Mouse (Mus musculus): ENCODE results near the gene Itga8. TPM values are rescaled to one million over a fixed set of nuclear protein-coding genes. Genes with fewer than 3 reads are reported as not detected.

The Itga8 gene
- polyA plus RNA-seq, 1 experiment from 2014 or later: 27.5 TPM

GRCm38 (mm10) chr2:12077266-12077891 lies 224.3 kb downstream of the Itga8 start:
- no peak overlapping the region for H3K4me3 ChIP-seq (ENCODE audit: low read depth, low read length)
- H3K36me3 ChIP-seq (ENCODE audit: control insufficient read depth, insufficient read depth, low read length): no peaks in the 10 kb centered on the region
- ATAC-seq (replicated peaks; ENCODE audit: low FRiP score, low TSS enrichment, low read depth) (no peak), DNase-seq (ENCODE audit: low spot score) (no peak)
- H3K9me3 ChIP-seq (ENCODE audit: control insufficient read depth, low read length): no peaks in the 10 kb centered on the region
- H3K9ac ChIP-seq (ENCODE audit: low read length): no peak overlapping the region
- WGBS: 73% methylated on average over 2 of the region's 2 CpGs
- no peak overlapping the region for H3K27ac ChIP-seq (ENCODE audit: low read depth)
- no peaks in the 10 kb centered on the region for H3K27me3 ChIP-seq (replicated peaks; ENCODE audit: control insufficient read depth, insufficient read depth, low read length)
- H3K4me2 ChIP-seq (ENCODE audit: low read length): no peak overlapping the region
- H3K4me1 ChIP-seq (replicated peaks; ENCODE audit: control insufficient read depth, insufficient read depth, low read length): no peaks in the 10 kb centered on the region

GRCm38 (mm10) chr2:12065669-12066399 lies 235.9 kb downstream of the Itga8 start:
- DNase-seq (ENCODE audit: low spot score): no peak

GRCm38 (mm10) chr2:12060034-12060723 lies 241.5 kb downstream of the Itga8 start:
- 18% methylated on average over 5 of the region's 5 CpGs for WGBS
- Histone ChIP-seq H3K4me2 (ENCODE audit: low read length) (no peak overlapping the region), H3K9me3 (ENCODE audit: control insufficient read depth, low read length) (no peaks in the 10 kb centered on the region), H3K27ac (ENCODE audit: low read depth) (peak overlapping the region; percentile 60), H3K4me3 (ENCODE audit: low read depth, low read length) (no peak overlapping the region), H3K9ac (ENCODE audit: low read length) (no peak overlapping the region), H3K27me3 (replicated peaks; ENCODE audit: control insufficient read depth, insufficient read depth, low read length) (no peaks in the 10 kb centered on the region), H3K4me1 (replicated peaks; ENCODE audit: control insufficient read depth, insufficient read depth, low read length) (0 out of 2 replicates have a peak, but pooled peaks cover 7% of the 10 kb centered on the region), H3K36me3 (ENCODE audit: control insufficient read depth, insufficient read depth, low read length) (no peaks in the 10 kb centered on the region)
- DNase-seq (ENCODE audit: low spot score) (peak; percentile 58), ATAC-seq (replicated peaks; ENCODE audit: low FRiP score, low TSS enrichment, low read depth) (peak; percentile 95)

More at GRCm38 (mm10) chr2:12065669-12066399, 235.9 kb downstream of the Itga8 start:
- H3K9ac ChIP-seq (ENCODE audit: low read length): no peak overlapping the region
- no peaks in the 10 kb centered on the region for H3K36me3 ChIP-seq (ENCODE audit: control insufficient read depth, insufficient read depth, low read length)
- H3K27ac ChIP-seq (ENCODE audit: low read depth): no peak overlapping the region
- WGBS: 43% methylated on average over 6 of the region's 6 CpGs
- no peak overlapping the region for H3K4me3 ChIP-seq (ENCODE audit: low read depth, low read length)
- H3K4me1 ChIP-seq (replicated peaks; ENCODE audit: control insufficient read depth, insufficient read depth, low read length): no peaks in the 10 kb centered on the region
- ATAC-seq (replicated peaks; ENCODE audit: low FRiP score, low TSS enrichment, low read depth): no peak
- no peaks in the 10 kb centered on the region for H3K27me3 ChIP-seq (replicated peaks; ENCODE audit: control insufficient read depth, insufficient read depth, low read length)
- no peak overlapping the region for H3K4me2 ChIP-seq (ENCODE audit: low read length)
- H3K9me3 ChIP-seq (ENCODE audit: control insufficient read depth, low read length): no peaks in the 10 kb centered on the region

Other genes starting within 250 kb of the Itga8 start
- 26.1 and 26.5 TPM in 2 replicates for gene Mindy3, start 117.5 kb upstream of the Itga8 start, polyA plus RNA-seq (2014; fragmentation: Nextera tagmentation; extraction: Ambion mirVana)